8 mouse cellular contexts compared by ENCODE assay signal in genomic region chr16:38549479-38550396, GRCm38 (mm10). TPM values are rescaled to one million over a fixed set of nuclear protein-coding genes. Genes with fewer than 3 reads are reported as not detected.
A peak's percentile ranks its signal among the peaks of the same experiment; 100 is the strongest.
DNase-seq lines count a peak whose midpoint lies in the region; ATAC-seq and TF ChIP-seq lines count a peak whose summit lies in the region.

Gene Poglut1, minus strand, starts transcription at chr16:38550258.

- peaks cover 6% of the 10 kb centered on the region; the same call in 1 of the 2 replicates for H3K27me3 ChIP-seq in forebrain, postnatal 0 days (ENCODE audit: insufficient read depth, low read length)
- H3K27me3 ChIP-seq in lung, embryonic 14.5 days (ENCODE audit: insufficient read depth, low read length) = no peaks in the 10 kb centered on the region

- H3K9me3 ChIP-seq in ES-E14 (ENCODE audit: control insufficient read depth, insufficient read depth, low read depth, low read length) = no peaks in the 10 kb centered on the region
- H3K9me3 ChIP-seq in forebrain, postnatal 0 days (ENCODE audit: low read length) = no peaks in the 10 kb centered on the region
- no peaks in the 10 kb centered on the region for H3K9me3 ChIP-seq in lung, embryonic 14.5 days (ENCODE audit: low read depth, low read length)

- peaks cover 22% of the 10 kb centered on the region for H3K36me3 ChIP-seq in ES-E14 (ENCODE audit: control insufficient read depth, insufficient read depth, low read length, poor library complexity, severe bottlenecking)
- 0 out of 2 replicates have a peak, but pooled peaks cover 6% of the 10 kb centered on the region for H3K36me3 ChIP-seq in forebrain, postnatal 0 days (ENCODE audit: insufficient read depth)
- H3K36me3 ChIP-seq in lung, embryonic 14.5 days (ENCODE audit: insufficient read depth) = peaks cover 18% of the 10 kb centered on the region

- in situ Hi-C loops in ES-E14 (cut with MboI; ENCODE audit: low sequenced_read_pairs in 2 of 2, unreplicated experiment in 2 of 2) = no loop called here

- H3K4me2 ChIP-seq in forebrain, postnatal 0 days (ENCODE audit: low read depth) = peak within 1 kb of the TSS; percentile 72
- peak within 1 kb of the TSS; percentile 84 for H3K4me2 ChIP-seq in lung, embryonic 14.5 days

- ATAC-seq in forebrain, postnatal 0 days = peak; percentile 99
- peak; percentile 97 for ATAC-seq in lung, embryonic 14.5 days (ENCODE audit: insufficient read depth)

- DNase-seq in ES-E14 (ENCODE audit: low read depth, low spot score) = no peak
- peak; percentile 86 to 88 for DNase-seq in cerebellum, adult 18-20 months
- DNase-seq in forebrain, postnatal 0 days = peak; percentile 91
- peak; percentile 75 to 78 for DNase-seq in heart, postnatal 36 days
- DNase-seq in layer of hippocampus, adult 2 months (ENCODE audit: low spot score in 2 of 2) = peak; percentile 79 to 81
- peak; percentile 88 for DNase-seq in lung, embryonic 14.5 days
- DNase-seq in thymus, adult 18-20 months = peak; percentile 51 to 53

- peak within 1 kb of the TSS; percentile 86 to 89 for H3K4me3 ChIP-seq in ES-E14 (ENCODE audit: insufficient read depth in 1 of 2, low read depth in 1 of 2, low read length in 2 of 2, poor library complexity in 1 of 2, severe bottlenecking in 1 of 2)
- peak within 1 kb of the TSS; percentile 98 for H3K4me3 ChIP-seq in forebrain, postnatal 0 days (ENCODE audit: low read depth, low read length)
- H3K4me3 ChIP-seq in layer of hippocampus, adult 2 months = peak within 1 kb of the TSS; percentile 82
- H3K4me3 ChIP-seq in lung, embryonic 14.5 days (ENCODE audit: low read depth, low read length) = peak within 1 kb of the TSS; percentile 82
- H3K4me3 ChIP-seq in olfactory bulb, adult 2 months (ENCODE audit: insufficient read depth, low read depth, low read length) = peak within 1 kb of the TSS; percentile 79

- intact Hi-C loops in heart, postnatal 36 days (cut with DNase I) = loop anchor here (2.0 kb wide), 1 partner anchor 25 kb away; no protein-coding TSS in a partner anchor

- WGBS in forebrain, postnatal 0 days = 2% methylated on average over 54 of the region's 54 CpGs
- 1% methylated on average over 54 of the region's 54 CpGs for WGBS in lung, embryonic 14.5 days
- 1% methylated on average over 54 of the region's 54 CpGs for WGBS in olfactory bulb, adult 2 months

- H3K9ac ChIP-seq in ES-E14 (ENCODE audit: insufficient read depth, low read depth, low read length, poor library complexity, severe bottlenecking) = peak within 1 kb of the TSS; percentile 86
- peak within 1 kb of the TSS; percentile 98 for H3K9ac ChIP-seq in forebrain, postnatal 0 days
- H3K9ac ChIP-seq in lung, embryonic 14.5 days = peak within 1 kb of the TSS; percentile 77

- peak within 1 kb of the TSS; percentile 37; the same call in 1 of the 2 replicates for H3K27ac ChIP-seq in ES-E14 (ENCODE audit: insufficient read depth, low read depth, low read length, poor library complexity, severe bottlenecking)
- H3K27ac ChIP-seq in forebrain, postnatal 0 days (ENCODE audit: low read depth, low read length) = peak within 1 kb of the TSS; percentile 87
- H3K27ac ChIP-seq in layer of hippocampus, adult 2 months = peak within 1 kb of the TSS; percentile 98
- H3K27ac ChIP-seq in lung, embryonic 14.5 days (ENCODE audit: low read depth) = no peak within 1 kb of the TSS
- H3K27ac ChIP-seq in olfactory bulb, adult 2 months (ENCODE audit: insufficient read depth, low read depth, low read length) = no peak within 1 kb of the TSS

- 0 out of 2 replicates have a peak, but pooled peaks have one; percentile 11 for TF ChIP-seq CTCF in forebrain, postnatal 0 days (IDR thresholded peaks at IDR 0.05; ENCODE audit: low read depth)
- TF ChIP-seq CTCF in layer of hippocampus, adult 2 months (conservative IDR thresholded peaks at IDR 0.05) = 0 out of 2 replicates have a peak, but pooled peaks have one; percentile 25
- TF ChIP-seq CTCF in lung, embryonic 14.5 days (IDR thresholded peaks at IDR 0.05; ENCODE audit: low read depth) = no peak
- no peak for TF ChIP-seq CTCF in olfactory bulb, adult 2 months (IDR thresholded peaks at IDR 0.05; ENCODE audit: insufficient read depth, low read depth, low read length)

- peaks cover 0 to 5% of the 10 kb centered on the region in 2 experiments; a peak in 1 of 4 replicates for H3K4me1 ChIP-seq in ES-E14 (ENCODE audit: control insufficient read depth in 2 of 2, insufficient read depth in 2 of 2, low read length in 2 of 2, poor library complexity in 1 of 2)
- H3K4me1 ChIP-seq in forebrain, postnatal 0 days (ENCODE audit: insufficient read depth) = peaks cover 14% of the 10 kb centered on the region
- no peaks in the 10 kb centered on the region for H3K4me1 ChIP-seq in lung, embryonic 14.5 days (ENCODE audit: insufficient read depth)
- peaks cover 7% of the 10 kb centered on the region for H3K4me1 ChIP-seq in olfactory bulb, adult 2 months (ENCODE audit: control insufficient read depth, insufficient read depth, low read length)

- peak; percentile 91 for TF ChIP-seq POLR2A in olfactory bulb, adult 2 months (IDR thresholded peaks at IDR 0.05; ENCODE audit: insufficient read depth, low read depth, low read length)

TF ChIP-seq in ES-E14, 5 proteins besides CTCF, POLR2A, EP300 and RAD21:
- TF ChIP-seq HCFC1 (IDR thresholded peaks at IDR 0.05; ENCODE audit: borderline replicate concordance, insufficient read depth, low read length) = peak; percentile 89
- no peak for TF ChIP-seq CHD2 (IDR thresholded peaks at IDR 0.05; ENCODE audit: low read depth, low read length)
- no peak for TF ChIP-seq ZNF384 (IDR thresholded peaks at IDR 0.05; ENCODE audit: low read depth, low read length)
TF ChIP-seq in ES-E14: peak in this region for 1.

RNA-seq across cellular contexts. Expression of gene Poglut1, which starts in this region (rescaled TPM):
- 76.6 and 89.7 TPM in 2 replicates for total RNA-seq in ES-E14 (2012; rRNA removed)
- total RNA-seq in forebrain, postnatal 0 days (2014; rRNA removed) = 38.4 and 47.5 TPM in 2 replicates
- 29.8 and 36.5 TPM in 2 replicates for polyA plus RNA-seq in forebrain, postnatal 0 days (2015; fragmentation: Nextera tagmentation; extraction: Ambion mirVana)
- total RNA-seq in heart, postnatal 36 days (2021) = 10 to 100 TPM; 10.4 to 11.2 TPM
- total RNA-seq in layer of hippocampus, adult 2 months (2021) = 10 to 100 TPM; 49.3 to 52.3 TPM
- polyA plus RNA-seq in lung, embryonic 14.5 days (2014; fragmentation: Nextera tagmentation; extraction: Ambion mirVana) = 61.2 and 63.4 TPM in 2 replicates
- not detected in 2 replicates for polyA plus RNA-seq in olfactory bulb, adult 2 months (2012; ENCODE audit: insufficient read depth, insufficient read length, low replicate concordance, missing spikeins)

Comparison
In these comparisons a context has a peak if more than half of its experiments do, and no peak if none do; other contexts are left out.
1. H3K27ac ChIP-seq: peak in ES-E14 (single experiment), forebrain, postnatal 0 days (single experiment) and layer of hippocampus, adult 2 months (single experiment); none in lung, embryonic 14.5 days (single experiment) and olfactory bulb, adult 2 months (single experiment).
2. CTCF ChIP-seq: peak in forebrain, postnatal 0 days (single experiment) and layer of hippocampus, adult 2 months (single experiment); none in lung, embryonic 14.5 days (single experiment) and olfactory bulb, adult 2 months (single experiment).
3. Peak in every context shown above with its lines, with median percentiles within 50 percentile points of each other: H3K4me3 ChIP-seq and H3K9ac ChIP-seq.